Mouse (Mus musculus): ENCODE results near the gene 1700069L16Rik. TPM values are rescaled to one million over a fixed set of nuclear protein-coding genes. Genes with fewer than 3 reads are reported as not detected.

1700069L16Rik gene
- total RNA-seq, 4 experiments from 2014 or later, result not detected

- peak in 1 of 2 experiments; percentile 33 for DNase-seq (ENCODE audit: low spot score in 2 of 2)
These were observed 80.1 kb downstream of the 1700069L16Rik start for GRCm38 (mm10) chr5:113644520-113644919.

- peak; percentile 23 to 70 for DNase-seq (ENCODE audit: low spot score in 2 of 2)
These were observed 81.3 kb downstream of the 1700069L16Rik start for GRCm38 (mm10) chr5:113643107-113643848.

Other genes with a start within 250 kb of the 1700069L16Rik start
- gene Wscd2, start 234.4 kb downstream of the 1700069L16Rik start, total RNA-seq (2022), result 10 to 100 TPM; 53.3 to 55.9 (median 53.6) TPM
- gene Cmklr1, start 74.3 kb downstream of the 1700069L16Rik start, total RNA-seq (2022), result 10 to 100 TPM in 1 of 4 experiments, 1 to 10 TPM in 3; 3.5 to 10.9 (median 7.1) TPM
- 10 to 100 TPM; 10.8 to 12.7 (median 12.2) TPM for gene Ficd, start 11.0 kb upstream of the 1700069L16Rik start, total RNA-seq (2022)
- 10 to 100 TPM; 38.2 to 43.8 (median 41.5) TPM for gene Sart3, start 47.7 kb upstream of the 1700069L16Rik start, total RNA-seq (2022)
- gene Iscu, start 48.0 kb upstream of the 1700069L16Rik start, total RNA-seq (2022), result 100 to 1,000 TPM; 124 to 132 (median 128) TPM
- 10 to 100 TPM; 21.4 to 31.5 (median 25.0) TPM for gene Tmem119, start 75.7 kb upstream of the 1700069L16Rik start, total RNA-seq (2022)
- gene Selplg, start 107.9 kb upstream of the 1700069L16Rik start, total RNA-seq (2022), result 10 to 100 TPM; 26.2 to 60.3 (median 40.2) TPM
- 10 to 100 TPM; 76.3 to 95.4 (median 86.2) TPM for gene Coro1c, start 184.0 kb upstream of the 1700069L16Rik start, total RNA-seq (2022)

All from left cerebral cortex, adult 8-10 months (tissue).